Mouse (Mus musculus): Measurements from ENCODE around the gene Asic4. TPM values are rescaled to one million over a fixed set of nuclear protein-coding genes. Genes with fewer than 3 reads are reported as not detected.

Gene Asic4
- polyA plus RNA-seq, 1 experiment from 2014 or later = 0.76 TPM

GRCm38 (mm10) chr1:75476441-75476840, 26.2 kb downstream of the Asic4 start:
- H3K9ac ChIP-seq (ENCODE audit: low read length) = no peak overlapping the region
- peaks cover 54% of the 10 kb centered on the region for H3K36me3 ChIP-seq (ENCODE audit: control insufficient read depth, insufficient read depth, low read length)
- no peak overlapping the region for H3K4me2 ChIP-seq (ENCODE audit: low read length)
- no peak overlapping the region for H3K4me3 ChIP-seq (ENCODE audit: low read depth, low read length)
- H3K27ac ChIP-seq (ENCODE audit: low read depth, low read length) = no peak overlapping the region
- 95% methylated on average over 11 of the region's 11 CpGs for WGBS
- H3K27me3 ChIP-seq (replicated peaks; ENCODE audit: control insufficient read depth, insufficient read depth, low read length) = no peaks in the 10 kb centered on the region
- no peaks in the 10 kb centered on the region for H3K9me3 ChIP-seq (replicated peaks; ENCODE audit: control insufficient read depth, low read length)
- peaks cover 29% of the 10 kb centered on the region for H3K4me1 ChIP-seq (ENCODE audit: control insufficient read depth, insufficient read depth, low read length)
- DNase-seq (ENCODE audit: low spot score) (no peak), ATAC-seq (no peak)

- 11% methylated on average over 35 of the region's 35 CpGs for WGBS
- DNase-seq (ENCODE audit: low spot score) = peak; percentile 76
- H3K4me2 ChIP-seq (ENCODE audit: low read length) = peak overlapping the region; percentile 89
- peaks cover 49% of the 10 kb centered on the region for H3K36me3 ChIP-seq (ENCODE audit: control insufficient read depth, insufficient read depth, low read length)
- no peak overlapping the region for H3K27ac ChIP-seq (ENCODE audit: low read depth, low read length)
- no peaks in the 10 kb centered on the region for H3K9me3 ChIP-seq (replicated peaks; ENCODE audit: control insufficient read depth, low read length)
- peaks cover 30% of the 10 kb centered on the region for H3K4me1 ChIP-seq (ENCODE audit: control insufficient read depth, insufficient read depth, low read length)
- H3K27me3 ChIP-seq (replicated peaks; ENCODE audit: control insufficient read depth, insufficient read depth, low read length) = no peaks in the 10 kb centered on the region; the same call in 1 of the 2 replicates
- peak overlapping the region; percentile 85 for H3K4me3 ChIP-seq (ENCODE audit: low read depth, low read length)
- peak; percentile 2; the same call in 1 of the 2 replicates for ATAC-seq
- H3K9ac ChIP-seq (ENCODE audit: low read length) = peak overlapping the region; percentile 30; the same call in 1 of the 2 replicates
Observed at GRCm38 (mm10) chr1:75477264-75477965, 27.2 kb downstream of the Asic4 start.

GRCm38 (mm10) chr1:75477966-75478290, 27.7 kb downstream of the Asic4 start:
- H3K9ac ChIP-seq (ENCODE audit: low read length) = peak overlapping the region; percentile 30; the same call in 1 of the 2 replicates
- DNase-seq (ENCODE audit: low spot score) (peak; percentile 52), ATAC-seq (no peak)
- no peaks in the 10 kb centered on the region; the same call in 1 of the 2 replicates for H3K27me3 ChIP-seq (replicated peaks; ENCODE audit: control insufficient read depth, insufficient read depth, low read length)
- H3K4me2 ChIP-seq (ENCODE audit: low read length) = peak overlapping the region; percentile 89
- H3K9me3 ChIP-seq (replicated peaks; ENCODE audit: control insufficient read depth, low read length) = no peaks in the 10 kb centered on the region
- 48% methylated on average over 3 of the region's 3 CpGs for WGBS
- H3K27ac ChIP-seq (ENCODE audit: low read depth, low read length) = no peak overlapping the region
- H3K4me3 ChIP-seq (ENCODE audit: low read depth, low read length) = peak overlapping the region; percentile 85
- H3K36me3 ChIP-seq (ENCODE audit: control insufficient read depth, insufficient read depth, low read length) = peaks cover 49% of the 10 kb centered on the region
- peaks cover 30% of the 10 kb centered on the region for H3K4me1 ChIP-seq (ENCODE audit: control insufficient read depth, insufficient read depth, low read length)

- Histone ChIP-seq H3K27ac (ENCODE audit: low read depth, low read length) (peak overlapping the region; percentile 80), H3K36me3 (ENCODE audit: control insufficient read depth, insufficient read depth, low read length) (peaks cover 48% of the 10 kb centered on the region), H3K27me3 (replicated peaks; ENCODE audit: control insufficient read depth, insufficient read depth, low read length) (no peaks in the 10 kb centered on the region; the same call in 1 of the 2 replicates), H3K9me3 (replicated peaks; ENCODE audit: control insufficient read depth, low read length) (no peaks in the 10 kb centered on the region), H3K4me3 (ENCODE audit: low read depth, low read length) (peak overlapping the region; percentile 85), H3K4me2 (ENCODE audit: low read length) (peak overlapping the region; percentile 89), H3K9ac (ENCODE audit: low read length) (peak overlapping the region; percentile 86), H3K4me1 (ENCODE audit: control insufficient read depth, insufficient read depth, low read length) (peaks cover 30% of the 10 kb centered on the region)
- DNase-seq (ENCODE audit: low spot score) = peak; percentile 33
- no peak for ATAC-seq
- WGBS = under 1% methylated on average over 24 of the region's 25 CpGs
Observed at GRCm38 (mm10) chr1:75478497-75478896, 28.3 kb downstream of the Asic4 start.

GRCm38 (mm10) chr1:75478916-75479634, 28.8 kb downstream of the Asic4 start, which contains the start of the genes Chpf and Tmem198:
Gene Chpf (minus strand): TSS chr1:75479307.
Gene Tmem198 (plus strand): TSS chr1:75479532.
- Histone ChIP-seq H3K9ac (ENCODE audit: low read length) (peak within 1 kb of the TSS; percentile 86), H3K4me1 (ENCODE audit: control insufficient read depth, insufficient read depth, low read length) (peaks cover 30% of the 10 kb centered on the region), H3K36me3 (ENCODE audit: control insufficient read depth, insufficient read depth, low read length) (peaks cover 47% of the 10 kb centered on the region), H3K4me2 (ENCODE audit: low read length) (peak within 1 kb of the TSS; percentile 89), H3K27me3 (replicated peaks; ENCODE audit: control insufficient read depth, insufficient read depth, low read length) (no peaks in the 10 kb centered on the region; the same call in 1 of the 2 replicates), H3K4me3 (ENCODE audit: low read depth, low read length) (peak within 1 kb of the TSS; percentile 85), H3K27ac (ENCODE audit: low read depth, low read length) (peak within 1 kb of the TSS; percentile 80), H3K9me3 (replicated peaks; ENCODE audit: control insufficient read depth, low read length) (no peaks in the 10 kb centered on the region)
- ATAC-seq = peak; percentile 91
- DNase-seq (ENCODE audit: low spot score) = peak; percentile 98
- under 1% methylated on average over 71 of the region's 76 CpGs for WGBS

GRCm38 (mm10) chr1:75479635-75479989, 29.4 kb downstream of the Asic4 start:
- Histone ChIP-seq H3K9ac (ENCODE audit: low read length) (peak overlapping the region; percentile 86), H3K27me3 (replicated peaks; ENCODE audit: control insufficient read depth, insufficient read depth, low read length) (no peaks in the 10 kb centered on the region; the same call in 1 of the 2 replicates), H3K36me3 (ENCODE audit: control insufficient read depth, insufficient read depth, low read length) (peaks cover 47% of the 10 kb centered on the region), H3K9me3 (replicated peaks; ENCODE audit: control insufficient read depth, low read length) (no peaks in the 10 kb centered on the region), H3K4me3 (ENCODE audit: low read depth, low read length) (peak overlapping the region; percentile 85), H3K4me2 (ENCODE audit: low read length) (peak overlapping the region; percentile 89), H3K27ac (ENCODE audit: low read depth, low read length) (peak overlapping the region; percentile 80; the same call in 1 of the 2 replicates), H3K4me1 (ENCODE audit: control insufficient read depth, insufficient read depth, low read length) (peaks cover 30% of the 10 kb centered on the region)
- no peak for ATAC-seq
- DNase-seq (ENCODE audit: low spot score) = peak; percentile 39
- WGBS = 0% methylated on average over 24 of the region's 24 CpGs

GRCm38 (mm10) chr1:75480036-75480435, 29.8 kb downstream of the Asic4 start:
- H3K36me3 ChIP-seq (ENCODE audit: control insufficient read depth, insufficient read depth, low read length) = peaks cover 47% of the 10 kb centered on the region
- no peaks in the 10 kb centered on the region for H3K9me3 ChIP-seq (replicated peaks; ENCODE audit: control insufficient read depth, low read length)
- H3K4me1 ChIP-seq (ENCODE audit: control insufficient read depth, insufficient read depth, low read length) = peaks cover 30% of the 10 kb centered on the region
- peaks cover 3% of the 10 kb centered on the region; the same call in 1 of the 2 replicates for H3K27me3 ChIP-seq (replicated peaks; ENCODE audit: control insufficient read depth, insufficient read depth, low read length)
- peak overlapping the region; percentile 86 for H3K9ac ChIP-seq (ENCODE audit: low read length)
- 14% methylated on average over 13 of the region's 13 CpGs for WGBS
- H3K4me3 ChIP-seq (ENCODE audit: low read depth, low read length) = peak overlapping the region; percentile 85
- ATAC-seq (no peak), DNase-seq (ENCODE audit: low spot score) (no peak)
- peak overlapping the region; percentile 89 for H3K4me2 ChIP-seq (ENCODE audit: low read length)
- peak overlapping the region; percentile 80; the same call in 1 of the 2 replicates for H3K27ac ChIP-seq (ENCODE audit: low read depth, low read length)

GRCm38 (mm10) chr1:75480735-75481134, 30.5 kb downstream of the Asic4 start:
- Histone ChIP-seq H3K36me3 (ENCODE audit: control insufficient read depth, insufficient read depth, low read length) (peaks cover 47% of the 10 kb centered on the region), H3K4me1 (ENCODE audit: control insufficient read depth, insufficient read depth, low read length) (peaks cover 30% of the 10 kb centered on the region), H3K4me3 (ENCODE audit: low read depth, low read length) (peak overlapping the region; percentile 85), H3K4me2 (ENCODE audit: low read length) (peak overlapping the region; percentile 89), H3K27ac (ENCODE audit: low read depth, low read length) (no peak overlapping the region), H3K9me3 (replicated peaks; ENCODE audit: control insufficient read depth, low read length) (no peaks in the 10 kb centered on the region), H3K27me3 (replicated peaks; ENCODE audit: control insufficient read depth, insufficient read depth, low read length) (peaks cover 8% of the 10 kb centered on the region), H3K9ac (ENCODE audit: low read length) (peak overlapping the region; percentile 86; the same call in 1 of the 2 replicates)
- ATAC-seq (no peak), DNase-seq (ENCODE audit: low spot score) (no peak)
- WGBS = 88% methylated on average over 7 of the region's 7 CpGs

All from forebrain, embryonic 14.5 days (tissue).